15 mouse cellular contexts compared by ENCODE assay signal in genomic region chr13:99898816-99899215, GRCm38 (mm10). TPM values are rescaled to one million over a fixed set of nuclear protein-coding genes. Genes with fewer than 3 reads are reported as not detected.
"Had no signal": no experiment of that assay in that cellular context is flagged by ENCODE, and none has a peak within 500 bp of the region (broad histone marks: within the 10 kb centered on the region; RNA-seq: fewer than 3 reads in every experiment).

No protein-coding gene starts in this region.

- H3K4me3 ChIP-seq: limb, embryonic 15.5 days; liver, embryonic 12.5 days; lung, embryonic 15.5 days; myocyte had no signal

- H3K27ac ChIP-seq: kidney, postnatal 0 days; limb, embryonic 15.5 days; liver, embryonic 12.5 days; lung, embryonic 15.5 days had no signal

- ATAC-seq: liver, embryonic 12.5 days had no signal

- H3K9me3 ChIP-seq: limb, embryonic 15.5 days; liver, embryonic 12.5 days; lung, embryonic 15.5 days had no signal

- DNase-seq: kidney, adult 11 months; kidney, adult 9 months; kidney, postnatal 36 days; layer of hippocampus, adult 9-11 months; layer of hippocampus, postnatal 36 days; right cerebral cortex, adult 18-20 months; right cerebral cortex, postnatal 25 days; thymus, postnatal 36 days had no signal

- H3K4me1 ChIP-seq: liver, embryonic 12.5 days had no signal

- H3K9ac ChIP-seq: limb, embryonic 15.5 days; liver, embryonic 12.5 days; lung, embryonic 15.5 days had no signal

- H3K4me2 ChIP-seq: limb, embryonic 15.5 days; liver, embryonic 12.5 days; lung, embryonic 15.5 days had no signal

- H3K36me3 ChIP-seq: limb, embryonic 15.5 days; liver, embryonic 12.5 days; lung, embryonic 15.5 days had no signal

RNA-seq across cellular contexts. Expression of gene Cartpt, which starts 2.1 kb away (rescaled TPM):
- total RNA-seq: megakaryocyte-erythroid progenitor cell, adult 5-6 weeks had no signal
- polyA plus RNA-seq: limb, embryonic 11.5 days had no signal
